Mouse (Mus musculus) heart, adult 2 months (tissue): ENCODE measurements around the gene Rhbdf2. TPM values are rescaled to one million over a fixed set of nuclear protein-coding genes. Genes with fewer than 3 reads are reported as not detected.
"Not testable (repeated sequence)": the region's sequence is repeated elsewhere in the genome, so short reads cannot be mapped to it uniquely, and the experiment has no call there.

Source experiments
- DNase-seq, 2 experiments: peaks; one replicate each; pipeline ENCODE4 v3.0.0; 2021
- H3K27ac ChIP-seq: fragments of 200-600 bp; 2 replicates; pipeline ENCODE4 v1.8.1; 2022
- H3K27me3 ChIP-seq: fragments of 200-500 bp; 2 replicates; pipeline ENCODE4 v1.6.1; 2012; ENCODE audit warnings: mild to moderate bottlenecking, low read length, inconsistent platforms, mixed read lengths; ENCODE audit not compliant: control insufficient read depth, insufficient read depth
- H3K36me3 ChIP-seq: fragments of 200-500 bp; 2 replicates; pipeline ENCODE4 v1.6.1; 2012; ENCODE audit warnings: low read length, inconsistent platforms; ENCODE audit not compliant: control insufficient read depth, insufficient read depth
- H3K4me1 ChIP-seq: fragments of 200-500 bp; 2 replicates; pipeline ENCODE4 v1.6.1; 2011; ENCODE audit warnings: low read length; ENCODE audit not compliant: control insufficient read depth, insufficient read depth
- H3K4me3 ChIP-seq: fragments of 200-600 bp; 2 replicates; pipeline ENCODE4 v1.8.1; 2022
- H3K79me2 ChIP-seq: fragments of 200-500 bp; replicated peaks from 2 replicates; pipeline ENCODE4 v1.6.1; 2012; ENCODE audit warnings: mild to moderate bottlenecking, inconsistent platforms, low read length, moderate library complexity, mixed read lengths; ENCODE audit not compliant: control insufficient read depth, insufficient read depth
- H3K9ac ChIP-seq: fragments of 200-500 bp; 2 replicates; pipeline ENCODE4 v1.6.1; 2012; ENCODE audit warnings: low read depth, mild to moderate bottlenecking, control low read depth, inconsistent platforms, low read length, mixed read lengths
- CTCF ChIP-seq: fragments of 200-600 bp; IDR thresholded peaks from 2 replicates; pipeline ENCODE4 v1.8.1; 2022; ENCODE audit warnings: antibody characterized with exemption, mild to moderate bottlenecking, moderate library complexity
- EP300 ChIP-seq: fragments of 200-500 bp; IDR thresholded peaks from 2 replicates; pipeline ENCODE4 v1.6.1; 2011; ENCODE audit warnings: low read depth, low read length, control low read depth; ENCODE audit not compliant: insufficient read depth
- POLR2A ChIP-seq: fragments of 200-500 bp; IDR thresholded peaks from 2 replicates; pipeline ENCODE4 v1.6.1; 2011; ENCODE audit warnings: mild to moderate bottlenecking, low read depth, low read length, control low read depth; ENCODE audit not compliant: insufficient read depth
- WGBS: fragments of 180-500 bp; shearing (Covaris S2); methylation state at CpG from one replicate; pipeline ENCODE4 v1.1.7; 2018; 5-methylcytosine and 5-hydroxymethylcytosine counted together
- intact Hi-C: fragments of 180-260 bp; cut with DNase I; formaldehyde crosslinking; loops from one replicate; pipeline ENCODE4 v1.15.1; 2025
- long read RNA-seq: library from polyadenylated mRNA; stranded (forward); transcript quantifications from one replicate; pipeline ENCODE4 v2.0.0, GENCODE M21; 2021
- polyA plus RNA-seq: library from polyadenylated mRNA; depleted of rRNA; stranded (reverse); fragments of >200 nt; gene quantifications from 2 replicates; pipeline ENCODE4 v1.2.3, GENCODE M21; 2012; rRNA removed
- total RNA-seq, 2 experiments: library from RNA; stranded (reverse); gene quantifications; 2 replicates each; pipeline ENCODE4 v1.2.3; 2021

The Rhbdf2 gene
- total RNA-seq (10 to 100 TPM; 10.8 to 11.2 TPM), polyA plus RNA-seq (19.2 and 22.3 TPM in 2 replicates)
- long read RNA-seq, partial matches to known transcripts: 0 of 5 reads
- long read RNA-seq, other reads (novel, unspliced or antisense): 2 of 5 reads

- no peak within 1 kb of the TSS for H3K4me3 ChIP-seq
- WGBS: 56% methylated on average over 10 of the region's 10 CpGs
- intact Hi-C loops: loop anchor here (5.0 kb wide), 1 partner anchor 134 kb away; the partner anchor contains the start of gene Prpsap1
These were observed at the start of gene Rhbdf2 for GRCm38 (mm10) chr11:116626299-116627071. TSS of gene Rhbdf2 (minus strand) at chr11:116627019.

GRCm38 (mm10) chr11:116676175-116676976, 49.6 kb upstream of the Rhbdf2 start:
- WGBS: 83% methylated on average over 14 of the region's 14 CpGs
- TF ChIP-seq CTCF: no peak
- no peak for TF ChIP-seq POLR2A
- no peak for TF ChIP-seq EP300
- Histone ChIP-seq H3K4me3 (no peak overlapping the region), H3K36me3 (peaks cover 15% of the 10 kb centered on the region), H3K27me3 (no peaks in the 10 kb centered on the region), H3K4me1 (peaks cover 4% of the 10 kb centered on the region), H3K79me2 (no peaks in the 10 kb centered on the region), H3K9ac (no peak overlapping the region), H3K27ac (peak overlapping the region; percentile 68)
- intact Hi-C loops: loop anchor here (10.0 kb wide), 1 partner anchor 128 kb away; no protein-coding TSS in a partner anchor
- no peak for DNase-seq

More at GRCm38 (mm10) chr11:116626299-116627071, at the start of gene Rhbdf2:
- Histone ChIP-seq H3K79me2 (peaks cover 2% of the 10 kb centered on the region), H3K27me3 (no peaks in the 10 kb centered on the region), H3K9ac (no peak within 1 kb of the TSS), H3K27ac (no peak within 1 kb of the TSS), H3K36me3 (no peaks in the 10 kb centered on the region; the same call in 1 of the 2 replicates), H3K4me1 (peaks cover 18% of the 10 kb centered on the region)
- DNase-seq: peak in 1 of 2 experiments; percentile 3
- no peak for TF ChIP-seq CTCF
- TF ChIP-seq EP300: no peak
- TF ChIP-seq POLR2A: no peak

GRCm38 (mm10) chr11:116675429-116675828, 48.6 kb upstream of the Rhbdf2 start:
- Histone ChIP-seq H3K36me3 (peaks cover 15% of the 10 kb centered on the region), H3K27ac (peak overlapping the region; percentile 68)
- peak in 1 of 2 experiments; percentile 51 for DNase-seq
- H3K27me3 ChIP-seq, H3K4me1 ChIP-seq, H3K79me2 ChIP-seq, H3K9ac ChIP-seq, H3K4me3 ChIP-seq: not testable (repeated sequence)
- intact Hi-C loops: loop anchor here (10.0 kb wide), 1 partner anchor 129 kb away; no protein-coding TSS in a partner anchor
- 45% methylated on average over 6 of the region's 6 CpGs for WGBS

GRCm38 (mm10) chr11:116674616-116675379, 48.0 kb upstream of the Rhbdf2 start:
- Histone ChIP-seq H3K27me3 (no peaks in the 10 kb centered on the region), H3K9ac (no peak overlapping the region), H3K36me3 (peaks cover 15% of the 10 kb centered on the region), H3K79me2 (no peaks in the 10 kb centered on the region), H3K27ac (peak overlapping the region; percentile 68), H3K4me1 (peaks cover 4% of the 10 kb centered on the region), H3K4me3 (no peak overlapping the region)
- DNase-seq: no peak
- 59% methylated on average over 7 of the region's 7 CpGs for WGBS
- TF ChIP-seq EP300: no peak
- TF ChIP-seq POLR2A: no peak
- no peak for TF ChIP-seq CTCF
- intact Hi-C loops: loop anchor here (10.0 kb wide), 1 partner anchor 130 kb away; no protein-coding TSS in a partner anchor

GRCm38 (mm10) chr11:116673410-116673809, 46.6 kb upstream of the Rhbdf2 start:
- no peak overlapping the region for H3K9ac ChIP-seq
- no peak overlapping the region for H3K4me3 ChIP-seq
- 58% methylated on average over 2 of the region's 2 CpGs for WGBS
- TF ChIP-seq POLR2A: no peak
- TF ChIP-seq CTCF: no peak
- no peak for TF ChIP-seq EP300
- H3K27ac ChIP-seq: no peak overlapping the region; the same call in 1 of the 2 replicates
- H3K36me3 ChIP-seq: peaks cover 15% of the 10 kb centered on the region
- H3K79me2 ChIP-seq: no peaks in the 10 kb centered on the region
- intact Hi-C loops: loop anchor here (10.0 kb wide), 1 partner anchor 131 kb away; no protein-coding TSS in a partner anchor
- DNase-seq: no peak
- peaks cover 4% of the 10 kb centered on the region for H3K4me1 ChIP-seq
- no peaks in the 10 kb centered on the region for H3K27me3 ChIP-seq
